Mouse (Mus musculus) liver, postnatal 0 days (tissue): ENCODE measurements around the gene Psmd3. TPM values are rescaled to one million over a fixed set of nuclear protein-coding genes. Genes with fewer than 3 reads are reported as not detected.

Experiments used
- ATAC-seq: fragments of 200-750 bp; cut with Nextera tagmentation; 2 replicates; pipeline ENCODE4 v1.8.0; 2017; ENCODE audit warnings: mild to moderate bottlenecking, moderate library complexity
- DNase-seq: peaks from one replicate; pipeline ENCODE4 v3.0.0-alpha.2; 2016
- H3K27ac ChIP-seq: fragments of 300-500 bp; sonication (generic); 2 replicates; pipeline ENCODE4 v1.5.1; 2014; ENCODE audit warnings: antibody characterized with exemption, moderate library complexity, mild to moderate bottlenecking, low read depth
- H3K27me3 ChIP-seq: fragments of 300-500 bp; sonication (generic); 2 replicates; pipeline ENCODE4 v1.6.1; 2014; ENCODE audit warnings: low read length, control low read depth, mixed read lengths; ENCODE audit not compliant: insufficient read depth
- H3K36me3 ChIP-seq: fragments of 300-500 bp; sonication (generic); replicated peaks from 2 replicates; pipeline ENCODE4 v1.6.1; 2014; ENCODE audit warnings: mild to moderate bottlenecking, control low read depth, low read length, moderate library complexity, mixed read lengths; ENCODE audit not compliant: insufficient read depth
- H3K4me1 ChIP-seq: fragments of 300-500 bp; sonication (generic); 2 replicates; pipeline ENCODE4 v1.6.1; 2014; ENCODE audit warnings: antibody characterized with exemption, mild to moderate bottlenecking, control low read depth; ENCODE audit not compliant: insufficient read depth
- H3K4me2 ChIP-seq: fragments of 300-500 bp; sonication (generic); 2 replicates; pipeline ENCODE4 v1.6.1; 2014; ENCODE audit warnings: low read depth, mild to moderate bottlenecking, low read length, moderate library complexity, mixed read lengths
- H3K4me3 ChIP-seq: fragments of 300-500 bp; sonication (generic); 2 replicates; pipeline ENCODE4 v1.5.1; 2014; ENCODE audit warnings: low read depth, low read length
- H3K9ac ChIP-seq: fragments of 300-500 bp; sonication (generic); replicated peaks from 2 replicates; pipeline ENCODE4 v1.6.1; 2014; ENCODE audit warnings: mild to moderate bottlenecking, moderate library complexity
- H3K9me3 ChIP-seq: fragments of 300-500 bp; sonication (generic); 2 replicates; pipeline ENCODE4 v1.6.1; 2016; ENCODE audit warnings: mild to moderate bottlenecking, control low read depth, low read length, mixed read lengths
- CTCF ChIP-seq: sonication (generic); IDR thresholded peaks from 2 replicates; pipeline ENCODE4 v1.5.1; 2016; ENCODE audit warnings: antibody characterized with exemption, low read depth
- EP300 ChIP-seq: IDR thresholded peaks from 2 replicates; pipeline ENCODE4 v1.6.1; 2016; ENCODE audit warnings: antibody characterized with exemption, low read depth, mild to moderate bottlenecking
- WGBS: fragments of 180-500 bp; shearing (Covaris S2); extraction: QIAGEN DNeasy Blood & Tissue Kit; methylation state at CpG from one replicate; pipeline ENCODE4 v1.1.7; 2014; ENCODE audit not compliant: insufficient replicate concordance; 5-methylcytosine and 5-hydroxymethylcytosine counted together
- polyA plus RNA-seq: library from polyadenylated mRNA; unstranded; fragments of >200 nt; fragmentation: Nextera tagmentation; extraction: Ambion mirVana; gene quantifications from 2 replicates; pipeline ENCODE4 v1.2.1, GENCODE M21; 2015

Psmd3 gene
- polyA plus RNA-seq, 1 experiment from 2014 or later, result 71.0 TPM

DNA sequence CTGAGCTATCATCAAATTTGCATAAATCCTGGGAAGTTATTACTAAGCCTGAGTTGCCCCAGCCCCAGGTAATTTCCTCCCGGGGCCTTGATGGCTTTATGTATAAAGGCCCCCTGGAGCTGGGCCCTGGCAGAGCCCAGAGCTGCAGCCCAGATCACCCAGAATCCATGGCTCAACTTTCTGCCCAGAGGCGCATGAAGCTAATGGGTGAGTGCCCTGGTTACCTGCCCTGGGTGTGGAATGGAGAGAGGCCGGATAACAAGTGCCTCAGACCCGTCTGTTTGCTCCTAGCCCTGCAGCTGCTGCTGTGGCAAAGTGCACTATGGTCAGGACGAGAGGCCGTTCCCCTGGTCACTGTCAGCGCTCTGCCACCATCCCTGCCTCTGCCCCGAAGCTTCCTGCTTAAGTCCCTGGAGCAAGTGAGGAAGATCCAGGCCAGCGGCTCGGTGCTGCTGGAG, 18.9 kb downstream of the Psmd3 start, which contains the start of gene Csf3:
TSS of gene Csf3 (plus strand) at position 51 of the 458 bp plus-strand sequence.
- Histone ChIP-seq H3K9me3 (no peaks in the 10 kb centered on the region), H3K4me2 (no peak within 1 kb of the TSS), H3K27me3 (no peaks in the 10 kb centered on the region), H3K9ac (no peak within 1 kb of the TSS), H3K4me3 (no peak within 1 kb of the TSS), H3K4me1 (no peaks in the 10 kb centered on the region; the same call in 1 of the 2 replicates), H3K36me3 (peaks cover 16% of the 10 kb centered on the region), H3K27ac (no peak within 1 kb of the TSS)
- WGBS, result 62% methylated on average over 10 of the region's 10 CpGs
- DNase-seq (no peak), ATAC-seq (0 out of 2 replicates have a peak, but pooled peaks have one; percentile 28)
- no peak for TF ChIP-seq CTCF
- TF ChIP-seq EP300, result no peak

DNA sequence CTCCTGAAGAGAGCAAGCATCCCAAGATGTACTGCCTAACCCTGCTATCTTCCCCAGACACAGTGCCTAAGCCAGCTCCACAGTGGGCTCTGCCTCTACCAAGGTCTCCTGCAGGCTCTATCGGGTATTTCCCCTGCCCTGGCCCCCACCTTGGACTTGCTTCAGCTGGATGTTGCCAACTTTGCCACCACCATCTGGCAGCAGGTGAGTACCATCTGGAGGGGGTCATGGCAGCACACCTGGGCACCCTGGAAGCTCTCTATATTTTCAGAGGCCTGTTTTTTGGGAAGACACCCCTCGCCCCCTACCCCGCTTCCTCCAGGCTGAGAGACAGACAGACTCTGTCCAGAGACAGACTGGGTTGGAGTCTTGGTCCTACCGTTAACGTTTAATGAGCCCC, 20.0 kb downstream of the Psmd3 start:
- no peak overlapping the region for H3K4me2 ChIP-seq
- no peak overlapping the region for H3K4me3 ChIP-seq
- no peak overlapping the region for H3K27ac ChIP-seq
- ATAC-seq (no peak), DNase-seq (no peak)
- H3K9ac ChIP-seq, result no peak overlapping the region
- no peaks in the 10 kb centered on the region for H3K9me3 ChIP-seq
- H3K36me3 ChIP-seq, result peaks cover 25% of the 10 kb centered on the region
- no peak for TF ChIP-seq EP300
- no peak for TF ChIP-seq CTCF
- H3K27me3 ChIP-seq, result no peaks in the 10 kb centered on the region
- peaks cover under 1% of the 10 kb centered on the region for H3K4me1 ChIP-seq
- 68% methylated on average over 5 of the region's 5 CpGs for WGBS

DNA sequence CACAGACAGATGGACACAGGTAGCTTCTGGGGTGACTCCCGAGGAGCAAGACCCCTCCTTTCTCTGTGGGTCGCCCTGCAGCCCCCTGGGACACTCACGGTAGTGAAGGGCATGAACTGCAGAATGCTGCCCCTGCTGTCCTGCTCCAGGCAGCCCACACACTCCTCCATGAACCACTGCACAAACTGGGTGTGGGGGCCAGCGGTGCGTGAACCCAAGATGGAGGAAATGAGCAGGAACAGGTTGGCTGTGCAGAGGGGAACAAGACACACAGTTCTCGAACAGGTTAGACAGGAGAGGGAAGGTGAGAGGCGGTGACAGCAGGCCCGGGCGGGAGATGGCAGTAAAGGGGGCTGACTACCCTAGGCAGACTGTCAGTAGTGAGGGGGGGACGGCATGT, 22.7 kb downstream of the Psmd3 start:
- no peak overlapping the region for H3K4me2 ChIP-seq
- TF ChIP-seq CTCF (no peak), EP300 (no peak)
- H3K9me3 ChIP-seq, result no peaks in the 10 kb centered on the region
- 76% methylated on average over 10 of the region's 10 CpGs for WGBS
- no peak overlapping the region for H3K27ac ChIP-seq
- ATAC-seq (no peak), DNase-seq (no peak)
- H3K36me3 ChIP-seq, result peaks cover 29% of the 10 kb centered on the region
- no peaks in the 10 kb centered on the region for H3K27me3 ChIP-seq
- H3K4me3 ChIP-seq, result no peak overlapping the region
- no peak overlapping the region for H3K9ac ChIP-seq
- H3K4me1 ChIP-seq, result peaks cover 25% of the 10 kb centered on the region

DNA sequence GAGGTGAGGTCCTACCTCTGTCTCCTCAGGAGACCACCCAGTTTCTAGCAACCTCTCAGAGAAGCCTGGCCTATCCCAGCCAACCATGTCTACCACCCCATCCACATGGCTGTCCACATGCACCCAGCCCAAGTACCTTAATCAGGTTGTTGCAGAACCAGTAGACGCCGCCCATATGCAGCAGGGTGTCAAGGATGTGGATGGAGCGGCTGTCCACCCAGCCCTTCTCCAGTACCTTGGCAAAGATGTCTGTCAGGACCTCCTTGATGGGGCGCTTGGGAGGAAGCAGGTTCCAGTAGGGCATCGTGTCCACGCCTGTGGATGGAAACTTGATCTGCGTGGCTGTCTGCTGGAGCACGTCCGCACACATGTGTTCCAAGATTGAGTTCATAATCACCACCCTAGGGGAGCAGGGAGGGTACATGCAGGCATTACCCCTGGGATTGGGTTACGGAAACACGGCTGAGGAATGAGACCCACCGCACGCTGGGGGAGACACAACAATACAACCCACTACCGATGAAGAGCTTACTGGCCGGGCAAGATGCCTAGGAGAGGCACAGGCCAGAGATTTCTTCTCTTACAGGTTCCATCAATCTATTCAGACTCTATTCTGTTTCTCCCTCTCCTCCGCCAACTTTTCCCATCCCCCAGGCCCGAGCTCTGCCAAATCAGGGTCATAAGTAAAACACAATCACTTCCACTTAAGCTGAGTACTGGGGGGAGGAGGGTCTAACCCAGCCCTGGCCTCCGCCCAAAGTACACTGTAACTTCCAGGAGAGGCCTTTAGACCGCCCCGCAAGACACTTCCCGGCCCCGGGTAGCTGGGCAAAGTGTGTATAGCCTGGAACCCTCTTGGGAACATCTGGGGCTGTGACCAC, 25.3 kb downstream of the Psmd3 start:
- DNase-seq, result peak; percentile 46
- Histone ChIP-seq H3K9me3 (no peaks in the 10 kb centered on the region), H3K9ac (no peak overlapping the region; the same call in 1 of the 2 replicates), H3K4me2 (no peak overlapping the region), H3K27me3 (no peaks in the 10 kb centered on the region), H3K4me3 (no peak overlapping the region), H3K4me1 (peaks cover 35% of the 10 kb centered on the region), H3K36me3 (peaks cover 29% of the 10 kb centered on the region), H3K27ac (peak overlapping the region; percentile 79)
- TF ChIP-seq EP300 (no peak), CTCF (no peak)
- WGBS, result 81% methylated on average over 22 of the region's 22 CpGs
- ATAC-seq, result peak; percentile 14; the same call in 1 of the 2 replicates

DNA sequence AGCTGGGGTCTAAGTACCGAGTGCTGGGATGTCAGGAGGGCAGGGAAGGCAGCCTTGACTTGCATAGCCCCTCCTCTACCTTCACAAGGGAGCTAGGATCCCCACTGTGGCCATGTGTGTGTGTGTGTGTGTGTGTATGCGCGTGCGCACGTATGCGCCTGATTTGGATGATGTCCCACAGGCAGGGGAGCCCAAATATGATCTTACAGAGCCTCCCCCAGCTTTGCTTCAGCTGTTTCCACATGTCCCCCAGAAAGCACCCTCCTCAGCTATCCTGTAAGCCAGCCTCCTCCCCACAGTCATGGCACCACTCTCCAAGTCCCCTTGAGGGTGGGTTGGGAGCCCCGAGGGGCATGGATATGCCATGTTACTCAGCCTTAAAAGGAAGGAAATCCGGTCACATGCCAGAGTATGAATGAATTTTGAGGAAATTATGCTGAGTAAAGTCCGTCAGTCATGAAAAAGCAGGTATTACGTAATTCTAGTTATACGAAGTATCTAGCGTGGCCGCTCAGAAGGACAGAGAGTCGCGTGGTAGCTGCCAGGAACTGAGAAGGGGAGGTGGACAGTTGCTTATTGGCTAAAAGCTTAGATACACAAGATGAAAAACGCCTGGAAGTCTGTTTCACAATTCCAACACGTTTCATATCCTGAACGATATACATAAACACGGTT, 26.1 kb downstream of the Psmd3 start:
- Histone ChIP-seq H3K9ac (no peak overlapping the region; the same call in 1 of the 2 replicates), H3K4me2 (peak overlapping the region; percentile 4), H3K4me3 (no peak overlapping the region), H3K9me3 (no peaks in the 10 kb centered on the region), H3K4me1 (peaks cover 35% of the 10 kb centered on the region), H3K27ac (peak overlapping the region; percentile 79), H3K27me3 (no peaks in the 10 kb centered on the region), H3K36me3 (peaks cover 37% of the 10 kb centered on the region)
- ATAC-seq, result peak; percentile 66
- TF ChIP-seq EP300, result peak; percentile 28; the same call in 1 of the 2 replicates
- no peak for TF ChIP-seq CTCF
- 49% methylated on average over 19 of the region's 19 CpGs for WGBS
- DNase-seq, result no peak
